Mouse (Mus musculus): ENCODE data around the gene Ssna1.

GRCm38 (mm10) chr2:25263623-25264285 is 8.5 kb downstream of the Ssna1 start:
- TF ChIP-seq CTCF (IDR thresholded peaks at IDR 0.05) = no peak
- TF ChIP-seq EP300 (IDR thresholded peaks at IDR 0.05) = no peak
